Mouse (Mus musculus) MEL (cell line): ENCODE measurements around the gene Dagla.

Source experiments
- CTCF ChIP-seq, 3 experiments: IDR thresholded peaks in 2 of 3; conservative IDR thresholded peaks in 1 of 3; 2 replicates each; pipeline ENCODE4 v1.5.1; 2011 to 2012; ENCODE audit warnings: low read length in 3 of 3, low read depth in 2 of 3, mild to moderate bottlenecking in 2 of 3, improper control_type of control experiment in 1 of 3, inconsistent platforms in 1 of 3, mixed read lengths in 1 of 3, moderate library complexity in 1 of 3; ENCODE audit not compliant: control insufficient read depth in 1 of 3, insufficient read depth in 1 of 3, poor library complexity in 1 of 3, severe bottlenecking in 1 of 3
- ELF1 ChIP-seq: IDR thresholded peaks from 2 replicates; pipeline ENCODE4 v1.6.1; 2014; ENCODE audit warnings: low read depth, mild to moderate bottlenecking, inconsistent platforms, low read length, improper control_type of control experiment, moderate library complexity
- EP300 ChIP-seq, 2 experiments: IDR thresholded peaks; 2 replicates each; pipeline ENCODE4 v1.6.1; 2011; ENCODE audit warnings: improper control_type of control experiment in 2 of 2, low read length in 2 of 2, low read depth in 1 of 2, mild to moderate bottlenecking in 1 of 2
- HCFC1 ChIP-seq: IDR thresholded peaks from 2 replicates; pipeline ENCODE4 v1.6.1; 2012; ENCODE audit warnings: low read depth, mild to moderate bottlenecking, inconsistent platforms, low read length, improper control_type of control experiment, moderate library complexity
- NRF1 ChIP-seq: IDR thresholded peaks from 2 replicates; pipeline ENCODE4 v1.6.1; 2014; ENCODE audit warnings: low read depth, mild to moderate bottlenecking, inconsistent platforms, low read length, improper control_type of control experiment, moderate library complexity; ENCODE audit not compliant: poor library complexity, insufficient read depth, severe bottlenecking
- POLR2AphosphoS2 ChIP-seq: IDR thresholded peaks from 2 replicates; pipeline ENCODE4 v1.6.1; 2011; ENCODE audit warnings: low read length, improper control_type of control experiment
- ZC3H11A ChIP-seq: IDR thresholded peaks from 2 replicates; pipeline ENCODE4 v1.6.1; 2012; ENCODE audit warnings: low read depth, mild to moderate bottlenecking, inconsistent platforms, low read length, improper control_type of control experiment
- ZNF384 ChIP-seq: IDR thresholded peaks from 2 replicates; pipeline ENCODE4 v1.6.1; 2012; ENCODE audit warnings: low read depth, mild to moderate bottlenecking, inconsistent platforms, low read length, improper control_type of control experiment

DNA sequence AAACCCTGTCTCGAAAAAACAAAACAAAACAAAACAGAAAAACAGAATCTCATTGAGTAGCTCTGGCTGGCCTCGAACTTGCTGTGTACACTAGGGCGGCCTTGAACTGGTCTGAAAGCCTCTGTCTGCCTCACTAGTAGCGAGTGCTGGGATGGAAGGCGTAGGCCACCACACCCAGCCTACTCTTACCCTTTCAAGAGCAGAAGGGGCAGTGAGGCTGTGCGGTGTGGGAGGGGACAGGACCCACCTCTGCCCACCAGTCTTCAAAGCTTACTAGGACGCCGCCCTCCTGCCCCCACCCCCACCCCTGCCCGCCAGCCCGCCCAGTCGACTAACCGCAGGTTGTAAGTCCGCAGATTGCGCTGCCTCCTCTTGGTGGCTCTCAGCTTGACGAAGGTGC, 35.8 kb downstream of the Dagla start:
- TF ChIP-seq EP300 (IDR thresholded peaks at IDR 0.05; ENCODE audit: low read depth in 1 of 2, low read length in 2 of 2) (no peak), NRF1 (no peak), ZNF384 (no peak), CTCF (IDR thresholded peaks at IDR 0.05 in 2 of 3, conservative IDR thresholded peaks at IDR 0.05 in 1 of 3; ENCODE audit: control insufficient read depth in 1 of 3, insufficient read depth in 1 of 3, low read depth in 2 of 3, low read length in 3 of 3, poor library complexity in 1 of 3, severe bottlenecking in 1 of 3) (no peak), POLR2AphosphoS2 (no peak), ZC3H11A (no peak), HCFC1 (no peak), ELF1 (no peak)
